Comparison of ENCODE assay signal across 8 mouse cellular contexts in genomic region chr5:111154586-111154985, GRCm38 (mm10).
A peak's percentile ranks its signal among the peaks of the same experiment; 100 is the strongest.
DNase-seq lines count a peak whose midpoint lies in the region; ATAC-seq and TF ChIP-seq lines count a peak whose summit lies in the region.

No protein-coding gene starts in this region.

- no peaks in the 10 kb centered on the region for H3K27me3 ChIP-seq in kidney, embryonic 16.5 days (ENCODE audit: insufficient read depth, low read length)
- no peaks in the 10 kb centered on the region for H3K27me3 ChIP-seq in neural tube, embryonic 13.5 days

- H3K27ac ChIP-seq in gastrocnemius, adult 2 months: peak overlapping the region; percentile 63
- peak overlapping the region; percentile 80; the same call in 1 of the 2 replicates for H3K27ac ChIP-seq in kidney, embryonic 16.5 days (ENCODE audit: low read length)
- peak overlapping the region; percentile 84 for H3K27ac ChIP-seq in neural tube, embryonic 13.5 days (replicated peaks)

- H3K9me3 ChIP-seq in kidney, embryonic 16.5 days (ENCODE audit: low read length): no peaks in the 10 kb centered on the region
- H3K9me3 ChIP-seq in neural tube, embryonic 13.5 days: no peaks in the 10 kb centered on the region

- ATAC-seq in kidney, embryonic 16.5 days (ENCODE audit: low FRiP score, low TSS enrichment): peak; percentile 84
- ATAC-seq in neural tube, embryonic 13.5 days (ENCODE audit: low read depth): peak; percentile 87

- TF ChIP-seq CTCF in gastrocnemius, adult 2 months (IDR thresholded peaks at IDR 0.05): no peak

- H3K4me2 ChIP-seq in kidney, embryonic 16.5 days (replicated peaks; ENCODE audit: low read depth, low read length): no peak overlapping the region
- H3K4me2 ChIP-seq in neural tube, embryonic 13.5 days: no peak overlapping the region

- intact Hi-C loops in gastrocnemius, adult 2 months (cut with DNase I): no loop called here
- intact Hi-C loops in gastrocnemius, postnatal 36 days (cut with DNase I): no loop called here
- intact Hi-C loops in gastrocnemius, postnatal 14 days (cut with DNase I; ENCODE audit: low total_unique reads): no loop called here

- 20% methylated on average over 7 of the region's 7 CpGs for WGBS in kidney, embryonic 16.5 days
- WGBS in neural tube, embryonic 13.5 days: 15% methylated on average over 7 of the region's 7 CpGs

- 0 out of 2 replicates have a peak overlapping the region, but pooled peaks have one; percentile 9 for H3K4me3 ChIP-seq in gastrocnemius, adult 2 months
- H3K4me3 ChIP-seq in kidney, embryonic 16.5 days (ENCODE audit: low read length): no peak overlapping the region
- H3K4me3 ChIP-seq in neural tube, embryonic 13.5 days: no peak overlapping the region

- H3K4me1 ChIP-seq in kidney, embryonic 16.5 days (ENCODE audit: insufficient read depth, low read length): peaks cover 49% of the 10 kb centered on the region
- H3K4me1 ChIP-seq in neural tube, embryonic 13.5 days (replicated peaks): peaks cover 69% of the 10 kb centered on the region

- no peak overlapping the region for H3K9ac ChIP-seq in kidney, embryonic 16.5 days (replicated peaks; ENCODE audit: low read length)
- no peak overlapping the region for H3K9ac ChIP-seq in neural tube, embryonic 13.5 days

- peak; percentile 70 for DNase-seq in gastrocnemius, adult 2 months
- no peak for DNase-seq in gastrocnemius, postnatal 36 days
- peak; percentile 67 for DNase-seq in gastrocnemius, postnatal 14 days
- no peak for DNase-seq in layer of hippocampus, adult 18-20 months (ENCODE audit: low spot score in 2 of 2)
- DNase-seq in thymus, adult 18-20 months: no peak
- DNase-seq in layer of hippocampus, postnatal 25 days (ENCODE audit: extremely low spot score in 1 of 2, low spot score in 1 of 2): no peak

- no peaks in the 10 kb centered on the region for H3K36me3 ChIP-seq in kidney, embryonic 16.5 days (ENCODE audit: insufficient read depth, low read length)
- no peaks in the 10 kb centered on the region for H3K36me3 ChIP-seq in neural tube, embryonic 13.5 days

Comparison
In these comparisons a context has a peak if more than half of its experiments do, and no peak if none do; other contexts are left out.
1. DNase-seq: peak in gastrocnemius, adult 2 months (single experiment) and gastrocnemius, postnatal 14 days (single experiment); none in gastrocnemius, postnatal 36 days (0 of 2), layer of hippocampus, adult 18-20 months (0 of 2), thymus, adult 18-20 months (0 of 2) and layer of hippocampus, postnatal 25 days (0 of 2).
2. Peak in every context shown above with its lines, with median percentiles within 50 percentile points of each other: H3K27ac ChIP-seq.